Mouse (Mus musculus) midbrain, embryonic 13.5 days (tissue): ENCODE data around the gene Pdk3. TPM values are rescaled to one million over a fixed set of nuclear protein-coding genes. Genes with fewer than 3 reads are reported as not detected.

Experiments
- ATAC-seq: fragments of 200-750 bp; cut with Nextera tagmentation; 2 replicates; pipeline ENCODE4 v1.8.0; 2017; ENCODE audit warnings: mild to moderate bottlenecking, moderate TSS enrichment, moderate library complexity
- H3K27ac ChIP-seq: fragments of 300-500 bp; sonication (generic); 2 replicates; pipeline ENCODE4 v1.5.1; 2015; ENCODE audit warnings: inconsistent platforms, mild to moderate bottlenecking, moderate library complexity
- H3K27me3 ChIP-seq: fragments of 300-500 bp; sonication (generic); 2 replicates; pipeline ENCODE4 v1.6.1; 2015; ENCODE audit warnings: mild to moderate bottlenecking, inconsistent platforms
- H3K36me3 ChIP-seq: fragments of 300-500 bp; sonication (generic); 2 replicates; pipeline ENCODE4 v1.6.1; 2015; ENCODE audit warnings: mild to moderate bottlenecking, inconsistent platforms
- H3K4me1 ChIP-seq: fragments of 300-500 bp; sonication (generic); replicated peaks from 2 replicates; pipeline ENCODE4 v1.6.1; 2015; ENCODE audit warnings: inconsistent platforms
- H3K4me2 ChIP-seq: fragments of 300-500 bp; sonication (generic); replicated peaks from 2 replicates; pipeline ENCODE4 v1.6.1; 2015; ENCODE audit warnings: moderate library complexity, mild to moderate bottlenecking, inconsistent platforms
- H3K4me3 ChIP-seq: fragments of 300-500 bp; sonication (generic); replicated peaks from 2 replicates; pipeline ENCODE4 v1.5.1; 2015; ENCODE audit warnings: mild to moderate bottlenecking, inconsistent platforms
- H3K9ac ChIP-seq: fragments of 300-500 bp; sonication (generic); replicated peaks from 2 replicates; pipeline ENCODE4 v1.6.1; 2015; ENCODE audit warnings: mild to moderate bottlenecking, inconsistent platforms
- H3K9me3 ChIP-seq: fragments of 300-500 bp; sonication (generic); 2 replicates; pipeline ENCODE4 v1.6.1; 2016; ENCODE audit warnings: mild to moderate bottlenecking, inconsistent platforms
- WGBS: fragments of 180-500 bp; shearing (Covaris S2); methylation state at CpG from one replicate; pipeline ENCODE4 v1.1.7; 2015; 5-methylcytosine and 5-hydroxymethylcytosine counted together
- polyA plus RNA-seq: library from polyadenylated mRNA; unstranded; fragments of >200 nt; fragmentation: Nextera tagmentation; extraction: Ambion mirVana; gene quantifications from 2 replicates; pipeline ENCODE4 v1.2.1, GENCODE M21; 2015

Pdk3 gene
- polyA plus RNA-seq, 1 experiment from 2014 or later = 29.0 TPM

DNA sequence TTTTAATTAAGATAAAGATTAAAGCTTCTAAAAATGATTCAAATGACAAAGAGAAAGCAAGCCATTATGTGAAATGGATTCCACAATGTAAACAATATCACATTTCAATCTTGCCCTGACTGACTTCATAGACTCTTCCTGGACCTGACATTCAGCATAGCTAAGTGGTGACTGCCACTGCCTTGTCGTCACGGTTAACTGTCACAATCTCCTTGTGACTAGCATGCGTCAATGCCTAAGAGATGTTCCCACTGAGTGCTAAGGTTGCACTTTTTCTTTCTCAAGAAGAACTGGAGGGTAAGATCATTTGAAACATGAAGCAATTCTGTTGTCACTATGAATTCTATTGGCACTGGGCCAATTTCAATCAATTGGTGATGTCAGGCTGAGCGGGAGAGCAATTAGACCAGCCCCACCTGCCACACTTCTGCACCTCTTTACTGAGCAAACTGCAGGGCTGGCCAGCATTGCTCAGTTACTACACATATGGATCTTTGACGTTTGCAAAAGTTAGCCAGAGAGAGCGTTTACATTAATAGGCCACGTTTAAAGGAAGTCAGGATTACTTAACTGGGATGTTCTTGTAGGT lies 75.0 kb downstream of the Pdk3 start:
- no peak for ATAC-seq
- WGBS = 66% methylated on average over 7 of the region's 7 CpGs
- Histone ChIP-seq H3K4me1 (no peaks in the 10 kb centered on the region), H3K4me2 (no peak overlapping the region), H3K9me3 (no peaks in the 10 kb centered on the region), H3K27me3 (no peaks in the 10 kb centered on the region), H3K36me3 (no peaks in the 10 kb centered on the region), H3K9ac (no peak overlapping the region), H3K27ac (no peak overlapping the region), H3K4me3 (no peak overlapping the region)

DNA sequence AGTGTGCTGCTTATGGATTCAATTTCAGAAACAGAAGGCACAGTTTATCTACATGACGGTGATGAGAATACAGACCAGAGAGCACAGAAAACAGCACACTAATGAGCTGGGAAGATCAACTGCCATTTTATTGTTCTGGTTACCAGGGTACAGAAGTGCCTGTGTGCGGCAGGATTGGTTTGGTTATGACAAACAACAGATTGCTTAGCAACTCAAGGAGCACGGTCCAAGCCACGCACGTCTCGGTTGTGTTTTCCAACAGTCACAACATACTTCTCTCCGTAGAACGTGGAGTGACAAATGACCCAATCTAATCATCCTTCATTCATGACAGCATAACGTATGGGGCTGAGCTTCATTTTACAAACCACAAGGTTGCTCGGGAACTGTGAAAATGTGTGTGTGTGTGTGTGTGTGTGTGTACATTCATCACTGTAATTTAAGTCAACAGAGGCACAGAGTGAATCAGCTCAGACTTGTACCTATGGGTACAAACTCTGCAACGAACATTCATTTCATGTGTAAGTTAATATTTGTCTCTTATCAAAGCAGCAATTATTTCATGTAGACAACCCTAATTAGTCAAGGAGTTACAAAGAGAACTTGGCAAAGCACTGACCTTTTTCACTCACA lies 76.7 kb downstream of the Pdk3 start:
- no peaks in the 10 kb centered on the region for H3K36me3 ChIP-seq
- H3K9me3 ChIP-seq = no peaks in the 10 kb centered on the region
- ATAC-seq = no peak
- no peak overlapping the region for H3K4me3 ChIP-seq
- no peaks in the 10 kb centered on the region for H3K4me1 ChIP-seq
- no peak overlapping the region for H3K4me2 ChIP-seq
- H3K9ac ChIP-seq = no peak overlapping the region
- 75% methylated on average over 11 of the region's 11 CpGs for WGBS
- no peaks in the 10 kb centered on the region for H3K27me3 ChIP-seq
- no peak overlapping the region for H3K27ac ChIP-seq

DNA sequence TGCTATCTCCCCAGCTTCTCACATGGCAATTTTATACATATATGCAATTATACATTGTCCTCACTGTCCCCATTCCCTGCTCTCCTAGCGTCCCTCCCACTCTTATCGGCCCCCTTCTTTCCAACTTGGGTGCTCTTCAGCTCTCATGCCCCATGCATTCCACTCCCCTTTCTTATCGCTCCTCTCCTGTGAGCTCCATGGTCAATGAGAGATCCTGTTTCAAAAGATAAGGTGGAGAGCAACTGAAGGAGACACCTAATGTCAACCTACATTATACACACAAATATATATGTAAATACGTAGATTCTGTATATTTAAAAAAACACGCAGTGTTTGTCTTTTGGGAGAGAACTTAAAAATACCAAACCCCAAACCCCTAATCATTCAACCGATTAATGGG lies 81.4 kb downstream of the Pdk3 start:
- H3K9me3 ChIP-seq = no peaks in the 10 kb centered on the region
- H3K36me3 ChIP-seq = peaks cover 10% of the 10 kb centered on the region; the same call in 1 of the 2 replicates
- no peaks in the 10 kb centered on the region for H3K4me1 ChIP-seq
- H3K27me3 ChIP-seq = no peaks in the 10 kb centered on the region
- H3K9ac ChIP-seq = no peak overlapping the region
- H3K4me2 ChIP-seq = no peak overlapping the region
- WGBS = 96% methylated on average over 6 of the region's 6 CpGs
- no peak overlapping the region for H3K4me3 ChIP-seq
- no peak overlapping the region for H3K27ac ChIP-seq
- no peak for ATAC-seq

- WGBS = 100% methylated on average over 1 of the region's 1 CpGs
- Histone ChIP-seq H3K36me3 (peaks cover 10% of the 10 kb centered on the region; the same call in 1 of the 2 replicates), H3K9me3 (no peaks in the 10 kb centered on the region), H3K4me3 (no peak overlapping the region), H3K9ac (no peak overlapping the region), H3K4me2 (no peak overlapping the region), H3K27me3 (no peaks in the 10 kb centered on the region), H3K4me1 (no peaks in the 10 kb centered on the region), H3K27ac (no peak overlapping the region)
- ATAC-seq = no peak
These were observed 82.8 kb downstream of the Pdk3 start for GRCm38 (mm10) chrX:93749165-93749564.

DNA sequence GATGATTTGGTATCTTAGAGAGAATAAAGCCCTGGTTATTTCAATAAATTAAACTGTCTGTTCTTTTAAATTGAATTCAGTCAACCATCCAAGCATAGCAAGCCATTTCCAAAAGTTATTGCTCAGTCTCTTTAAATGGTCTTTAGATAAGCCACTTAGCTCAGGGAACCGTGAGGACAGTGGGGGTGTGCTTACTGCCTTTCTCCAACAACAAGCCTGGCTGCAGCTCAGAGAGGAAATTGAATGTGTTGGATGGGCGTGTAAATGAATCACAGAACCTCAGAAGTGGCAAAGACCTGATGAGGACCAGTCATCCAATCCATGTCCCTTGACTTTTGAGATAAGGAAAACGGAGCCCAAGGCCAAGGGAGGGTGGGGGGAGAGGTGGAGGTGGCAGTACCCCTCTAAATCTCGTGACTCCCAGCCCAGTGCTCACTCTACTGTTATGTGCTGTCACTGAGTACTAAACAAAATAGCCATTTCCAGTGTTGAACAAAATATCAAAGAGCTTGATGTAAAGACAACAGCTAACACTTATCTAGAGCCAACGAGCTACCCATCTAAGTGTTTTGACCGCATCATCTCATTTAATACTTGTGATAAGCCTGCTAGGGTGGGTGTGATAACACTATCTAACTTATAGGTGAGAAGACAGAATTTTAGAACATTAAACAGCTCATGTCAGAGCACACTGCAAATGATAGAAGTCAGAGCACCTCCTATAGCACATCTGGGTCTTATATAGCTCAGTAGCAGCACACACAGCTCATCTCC lies 98.8 kb downstream of the Pdk3 start:
- H3K27me3 ChIP-seq = no peaks in the 10 kb centered on the region
- peaks cover 15% of the 10 kb centered on the region; the same call in 1 of the 2 replicates for H3K36me3 ChIP-seq
- no peaks in the 10 kb centered on the region for H3K4me1 ChIP-seq
- H3K9me3 ChIP-seq = no peaks in the 10 kb centered on the region
- H3K9ac ChIP-seq = no peak overlapping the region
- no peak overlapping the region for H3K27ac ChIP-seq
- ATAC-seq = peak; percentile 45; the same call in 1 of the 2 replicates
- H3K4me2 ChIP-seq = no peak overlapping the region
- 53% methylated on average over 6 of the region's 6 CpGs for WGBS
- H3K4me3 ChIP-seq = no peak overlapping the region

DNA sequence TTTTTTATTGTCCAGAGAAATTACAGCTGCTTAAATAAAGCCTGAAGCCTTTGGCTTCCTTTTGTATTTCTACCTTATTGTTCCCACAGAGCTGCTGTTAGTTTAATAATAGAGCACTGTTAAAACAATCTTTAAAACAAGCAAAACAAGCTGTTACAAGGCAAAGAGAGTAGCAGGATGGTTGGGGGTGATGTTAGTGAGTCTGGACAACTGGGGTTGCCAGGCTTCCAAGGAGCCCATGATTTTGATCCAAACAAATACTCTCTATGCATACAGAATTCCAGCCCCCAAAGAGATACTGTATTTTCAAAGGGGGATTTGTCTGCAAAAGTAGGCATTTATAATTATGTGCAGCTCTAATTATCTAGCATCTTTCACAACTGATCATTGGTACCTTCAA lies 99.6 kb downstream of the Pdk3 start:
- H3K4me2 ChIP-seq = no peak overlapping the region
- H3K27ac ChIP-seq = no peak overlapping the region
- H3K27me3 ChIP-seq = no peaks in the 10 kb centered on the region
- H3K9ac ChIP-seq = no peak overlapping the region
- ATAC-seq = no peak
- H3K36me3 ChIP-seq = peaks cover 15% of the 10 kb centered on the region; the same call in 1 of the 2 replicates
- no peak overlapping the region for H3K4me3 ChIP-seq
- H3K9me3 ChIP-seq = no peaks in the 10 kb centered on the region
- H3K4me1 ChIP-seq = no peaks in the 10 kb centered on the region

GRCm38 (mm10) chrX:93730854-93731253 lies 101.1 kb downstream of the Pdk3 start:
- H3K36me3 ChIP-seq = peaks cover 14% of the 10 kb centered on the region; the same call in 1 of the 2 replicates
- no peak overlapping the region for H3K27ac ChIP-seq
- H3K4me1 ChIP-seq = no peaks in the 10 kb centered on the region
- H3K9me3 ChIP-seq = no peaks in the 10 kb centered on the region
- no peak overlapping the region for H3K4me2 ChIP-seq
- no peak overlapping the region for H3K9ac ChIP-seq
- no peak for ATAC-seq
- 75% methylated on average over 8 of the region's 8 CpGs for WGBS
- H3K4me3 ChIP-seq = no peak overlapping the region
- no peaks in the 10 kb centered on the region for H3K27me3 ChIP-seq

DNA sequence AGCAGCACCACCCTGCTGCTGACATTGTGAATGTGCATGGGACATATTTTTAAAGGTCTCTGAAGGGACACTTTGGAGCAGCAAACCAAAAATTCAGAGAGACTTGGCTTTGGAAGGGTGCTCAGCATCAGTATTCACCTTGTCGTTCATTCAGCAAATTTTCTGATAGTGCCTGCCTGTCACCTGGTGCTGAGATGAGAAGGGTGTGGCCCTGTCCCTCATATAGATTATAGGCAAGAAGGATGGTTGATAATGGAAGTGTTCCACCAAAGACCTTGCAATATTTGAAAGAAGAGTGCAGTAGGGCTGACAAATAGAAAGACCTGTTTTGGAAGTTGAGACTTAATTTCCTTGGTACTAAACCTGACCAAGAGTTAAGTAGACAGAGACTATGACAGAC lies 102.5 kb downstream of the Pdk3 start:
- WGBS = 91% methylated on average over 1 of the region's 1 CpGs
- ATAC-seq = no peak

More for the DNA sequence above, 102.5 kb downstream of the Pdk3 start:
- no peak overlapping the region for H3K27ac ChIP-seq
- H3K9ac ChIP-seq = no peak overlapping the region
- no peaks in the 10 kb centered on the region for H3K9me3 ChIP-seq
- H3K27me3 ChIP-seq = no peaks in the 10 kb centered on the region
- no peak overlapping the region for H3K4me3 ChIP-seq
- H3K4me2 ChIP-seq = no peak overlapping the region
- no peaks in the 10 kb centered on the region for H3K4me1 ChIP-seq
- H3K36me3 ChIP-seq = 0 out of 2 replicates have a peak, but pooled peaks cover 3% of the 10 kb centered on the region

Other genes starting within 250 kb of the Pdk3 start
- 8.3 and 8.4 TPM in 2 replicates for gene Pola1, start 200.0 kb downstream of the Pdk3 start, polyA plus RNA-seq
- 22.6 and 23.1 TPM in 2 replicates for gene Pcyt1b, start 177.3 kb downstream of the Pdk3 start, polyA plus RNA-seq
- not detected in 2 replicates for gene AU015836, start 136.5 kb upstream of the Pdk3 start, polyA plus RNA-seq